Mouse (Mus musculus) lung, postnatal 25 days (tissue): Measurements from ENCODE around the gene Itm2b.

Source experiments
- DNase-seq: peaks from one replicate; pipeline ENCODE4 v3.0.0; 2022; ENCODE audit warnings: low spot score

The Itm2b gene

DNA sequence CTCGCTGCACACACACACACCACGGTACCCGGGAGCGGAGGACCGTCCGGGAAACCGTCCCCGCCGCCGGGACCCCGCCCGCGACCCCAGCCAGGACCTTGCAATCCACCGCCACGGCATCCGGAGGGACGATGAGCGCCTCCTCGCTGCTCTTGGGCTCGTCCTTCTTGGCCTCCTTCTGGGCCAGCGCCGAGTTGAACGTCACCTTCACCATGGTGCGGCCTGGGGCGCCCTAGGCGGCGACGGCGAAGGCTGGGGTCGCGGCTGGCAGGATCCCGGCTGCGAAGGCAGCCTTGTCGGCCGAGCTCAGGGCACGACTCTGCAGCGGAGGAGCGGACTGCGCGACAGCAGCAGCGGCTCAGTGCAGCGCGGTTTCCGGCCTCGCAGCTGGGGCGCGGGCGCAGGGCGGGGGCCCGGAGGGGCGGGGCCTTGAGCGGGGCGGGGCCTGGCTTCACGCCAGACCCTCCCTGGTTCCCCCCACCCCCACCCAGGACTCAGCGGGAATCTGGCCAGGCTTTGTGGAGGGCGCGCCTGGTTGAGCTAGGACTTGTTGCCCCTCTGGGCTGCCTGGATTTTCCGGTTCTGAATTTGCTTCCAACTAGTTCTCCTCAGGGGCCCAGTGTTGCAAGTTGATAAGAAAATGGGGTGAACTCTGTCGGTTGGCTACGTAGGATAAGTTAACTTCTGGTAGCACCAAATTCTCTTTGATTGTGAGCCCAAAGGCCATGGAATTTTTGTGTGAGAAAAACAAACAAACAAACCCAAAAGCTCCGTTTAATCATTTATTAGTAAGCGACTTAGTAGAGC, at the start of gene Itm2b:
Itm2b (minus strand) TSS at position 377 of the 807 bp plus-strand sequence.
- peak; percentile 82 for DNase-seq

DNA sequence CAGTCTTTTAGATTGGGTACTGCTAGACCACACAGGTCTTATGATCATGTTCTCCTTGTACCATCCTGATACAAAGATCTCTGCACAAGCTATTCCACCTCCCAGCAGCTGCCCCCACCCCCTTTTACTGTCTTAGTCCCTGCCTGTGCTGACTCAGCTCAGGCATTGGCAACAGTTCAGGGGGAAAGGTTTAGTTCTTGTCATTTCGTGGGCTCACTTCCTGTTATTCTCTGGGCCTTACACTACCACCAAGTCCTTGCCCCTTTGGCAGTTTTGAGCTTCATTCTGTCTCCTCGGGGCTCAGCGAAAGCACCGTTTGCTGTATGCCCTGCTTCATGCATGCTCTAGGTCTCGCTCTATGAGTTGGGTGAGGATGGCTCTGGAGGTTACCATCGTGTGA, 48.4 kb upstream of the Itm2b start:
- DNase-seq, result no peak

DNA sequence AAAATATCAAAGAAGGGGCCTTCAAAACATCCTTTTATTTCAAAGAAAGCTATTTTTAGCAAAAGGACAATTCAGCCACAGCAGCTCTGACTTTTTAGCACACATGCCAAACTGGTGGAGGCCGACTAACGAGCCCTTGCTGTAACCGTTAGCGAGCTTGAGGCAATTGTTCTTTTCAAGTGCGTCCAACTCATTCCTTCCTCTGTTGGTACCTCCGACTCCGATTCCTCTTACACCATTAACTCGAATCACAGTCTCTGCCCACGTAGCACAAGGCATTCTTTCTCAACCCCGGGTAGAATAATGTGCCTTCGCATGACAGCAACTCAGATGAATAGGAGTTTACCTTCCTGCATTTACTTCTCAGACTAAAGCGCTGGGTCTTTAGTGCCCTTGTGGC, 45.5 kb upstream of the Itm2b start:
- DNase-seq, result peak; percentile 12

DNA sequence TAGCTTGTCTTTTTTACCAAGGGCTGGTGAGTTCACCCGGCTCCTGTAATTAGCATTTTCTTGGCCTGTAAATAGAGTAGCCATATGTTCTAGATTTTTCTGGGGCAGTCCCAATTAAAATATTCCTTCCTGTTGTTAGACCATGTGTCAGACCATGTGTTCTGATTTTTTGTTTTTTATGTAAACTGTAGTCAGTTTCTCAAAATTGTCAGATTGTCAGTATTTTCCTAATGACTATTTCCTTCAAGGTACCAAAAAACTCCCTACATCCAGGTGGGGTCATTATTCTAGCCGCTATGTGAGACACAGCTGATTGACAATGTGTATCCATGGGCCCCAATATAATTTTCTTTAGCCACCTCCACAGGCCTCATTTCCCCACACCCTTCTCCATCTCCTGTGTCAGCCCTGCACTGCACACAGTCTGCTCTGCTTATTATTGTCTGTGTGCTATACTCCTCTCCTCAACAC, 40.5 kb upstream of the Itm2b start:
- DNase-seq, result no peak

DNA sequence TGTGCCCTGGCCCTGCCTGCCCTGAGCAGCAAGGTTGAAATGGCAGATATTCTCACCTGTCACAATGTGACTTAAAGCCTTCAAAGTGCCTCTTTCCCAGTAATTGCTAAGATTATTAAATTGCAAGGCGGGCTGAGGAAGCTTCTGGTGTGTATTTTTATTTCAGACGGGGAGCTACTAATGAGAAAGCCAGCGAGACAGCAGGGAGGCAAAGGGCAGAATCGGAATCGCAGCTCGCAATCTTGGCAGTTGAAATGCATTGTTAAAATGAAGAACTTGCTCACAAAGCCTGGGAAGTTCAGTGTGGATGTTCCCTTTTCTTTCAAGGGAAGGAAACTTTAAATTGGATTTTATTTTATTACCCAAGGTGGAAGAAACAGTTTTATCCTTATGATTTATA, 39.9 kb upstream of the Itm2b start:
- no peak for DNase-seq

DNA sequence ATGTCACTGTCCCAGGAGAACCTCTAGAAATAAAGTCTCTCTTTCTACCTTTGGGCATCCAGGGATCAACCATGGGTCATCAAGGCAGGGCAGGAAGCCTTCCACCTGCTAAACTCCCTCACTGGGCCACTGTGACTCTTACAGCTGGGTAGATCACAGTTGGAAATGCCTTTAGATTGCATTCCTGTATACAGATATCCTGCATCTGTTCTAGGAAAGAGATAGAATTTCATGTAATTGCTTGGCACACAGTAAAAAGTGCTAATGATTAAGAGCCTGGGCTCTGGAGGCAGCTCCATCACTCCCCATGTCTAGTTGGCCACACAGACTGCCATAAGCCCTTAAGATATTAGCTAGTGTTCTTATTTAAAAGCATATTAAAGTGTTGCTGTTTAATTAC, 38.5 kb upstream of the Itm2b start:
- DNase-seq, result no peak

DNA sequence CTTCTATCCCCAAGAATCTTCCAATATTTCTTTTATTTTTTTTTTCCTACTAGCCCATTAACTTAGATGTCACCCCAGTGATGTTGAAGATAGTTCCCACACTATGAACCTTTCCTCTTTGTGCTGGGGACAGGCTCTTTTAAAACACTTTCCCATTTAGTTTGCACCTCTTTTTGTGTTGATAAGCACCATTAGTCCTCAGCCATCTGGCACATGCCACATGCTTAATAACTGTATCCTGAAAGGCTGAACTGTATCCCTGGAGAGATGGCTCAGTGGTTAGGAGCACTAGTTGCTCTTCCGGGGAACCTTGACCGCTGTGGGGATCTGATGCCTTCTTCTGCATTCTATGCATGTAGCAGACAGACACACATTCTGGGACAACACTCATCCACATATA, 37.5 kb upstream of the Itm2b start:
- no peak for DNase-seq

DNA sequence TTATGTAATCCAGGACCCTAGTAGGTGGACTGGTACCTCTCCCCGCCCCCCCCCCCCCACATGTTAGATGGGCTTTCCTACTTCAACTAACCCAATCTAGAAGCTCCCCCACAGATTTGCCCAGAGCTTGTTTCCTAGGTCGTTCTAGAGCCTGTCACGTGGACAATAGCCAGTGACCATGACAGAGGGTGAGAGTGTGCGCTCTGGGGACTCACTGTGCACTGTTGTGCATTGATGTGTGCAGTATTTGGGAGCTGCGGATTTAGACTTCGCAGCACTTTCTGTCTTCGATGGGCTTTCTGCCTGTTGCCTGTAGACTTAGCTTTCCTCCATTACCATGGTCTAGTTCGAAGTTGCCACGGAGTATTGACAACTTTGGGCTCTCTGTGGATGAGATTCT, 36.5 kb upstream of the Itm2b start:
- no peak for DNase-seq

DNA sequence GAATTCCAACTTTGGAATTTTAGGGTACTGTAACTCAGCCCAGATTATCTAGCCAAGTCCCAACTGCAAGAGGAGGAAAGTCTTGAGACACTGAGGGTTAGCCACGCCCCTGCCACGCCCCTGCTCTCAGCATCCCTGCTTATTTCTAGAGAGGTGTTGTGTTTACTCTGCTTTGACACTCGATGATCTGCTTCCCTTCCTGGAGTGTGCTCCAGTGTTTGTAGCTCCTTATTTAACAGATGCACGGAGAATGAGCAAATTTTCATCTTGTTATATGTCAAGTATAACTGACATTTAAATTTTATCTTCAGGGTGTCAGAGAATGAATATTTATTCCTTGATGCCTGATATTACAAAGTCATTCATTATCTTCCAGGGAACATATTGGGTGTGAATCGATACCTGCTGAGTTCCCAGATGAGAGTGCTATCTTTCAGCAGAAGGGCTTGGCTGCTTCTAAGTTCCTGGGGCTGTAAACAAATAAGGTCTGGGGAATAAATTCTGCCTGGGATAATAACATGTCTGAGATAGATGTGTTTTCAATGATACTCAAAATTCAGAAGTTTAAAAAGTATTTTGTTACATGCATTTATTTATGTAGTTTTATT, 35.2 kb upstream of the Itm2b start:
- DNase-seq, result no peak

DNA sequence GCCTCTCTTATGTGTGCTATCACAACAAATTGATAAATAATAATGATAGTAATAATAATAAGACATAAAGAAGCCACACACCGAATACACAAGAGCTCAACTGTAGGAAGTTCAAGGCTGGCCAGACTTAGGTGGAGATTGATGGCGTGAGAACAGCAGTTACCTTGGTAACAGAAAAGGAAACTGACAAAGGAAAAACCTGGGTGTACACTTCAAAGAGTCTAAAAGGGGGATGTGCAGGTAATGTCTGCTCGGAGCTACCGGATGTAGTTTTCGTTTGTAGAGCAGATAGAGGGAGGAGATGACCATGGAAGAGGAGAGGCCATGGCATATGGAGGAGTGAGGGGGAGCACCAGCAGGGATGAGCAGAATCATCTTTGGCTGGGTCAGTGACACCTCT, 31.4 kb upstream of the Itm2b start:
- DNase-seq, result no peak

DNA sequence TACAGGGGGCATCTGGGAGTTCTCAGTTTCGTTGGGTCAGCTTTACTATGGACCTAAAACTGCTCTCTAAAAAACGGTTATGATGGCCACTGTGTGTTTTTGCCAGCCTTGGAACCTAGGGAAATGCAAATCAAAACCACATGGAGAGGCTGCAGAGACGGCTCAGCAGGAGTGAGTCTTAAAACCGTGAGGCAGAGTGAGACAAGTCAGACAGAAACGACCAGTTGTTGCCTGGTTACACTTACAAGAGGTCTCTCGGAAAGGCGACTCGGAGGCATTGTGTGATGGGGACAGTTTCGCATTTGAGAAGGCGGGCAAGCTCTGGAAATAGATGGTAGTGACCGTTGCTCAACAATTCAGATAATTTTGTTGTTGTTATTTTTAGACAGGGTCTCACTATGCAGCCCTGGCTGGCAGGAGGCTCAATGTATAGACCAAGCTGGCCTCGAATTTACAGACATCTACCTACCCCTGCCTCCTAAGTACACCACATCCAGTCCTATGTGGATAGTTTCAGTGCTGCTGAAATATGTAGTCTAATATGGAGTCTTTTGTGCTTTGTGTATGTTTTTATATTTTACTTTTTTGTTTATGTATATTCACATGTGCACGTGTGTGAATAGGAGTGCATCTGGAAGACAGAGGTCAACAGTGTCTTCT, 30.4 kb upstream of the Itm2b start:
- DNase-seq, result no peak

DNA sequence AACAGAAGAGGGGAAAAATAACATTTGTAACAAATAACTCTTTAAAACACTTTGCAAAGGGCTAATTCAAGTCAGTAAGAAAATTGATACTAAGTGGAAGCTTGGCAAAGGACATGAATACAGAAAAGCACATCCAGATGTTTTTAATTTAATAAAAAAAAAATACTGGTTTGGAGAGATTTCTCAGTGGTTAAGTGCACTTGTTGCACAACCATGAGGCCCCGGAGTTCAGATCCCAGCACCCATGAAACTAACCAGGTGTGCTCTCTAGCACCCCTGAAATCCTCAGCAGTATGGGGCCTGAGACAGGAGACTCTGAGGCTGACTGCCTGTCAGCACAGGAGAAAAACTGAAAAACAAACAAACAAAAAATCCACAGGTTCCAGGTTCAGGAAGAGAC, 26.6 kb upstream of the Itm2b start:
- DNase-seq, result no peak

DNA sequence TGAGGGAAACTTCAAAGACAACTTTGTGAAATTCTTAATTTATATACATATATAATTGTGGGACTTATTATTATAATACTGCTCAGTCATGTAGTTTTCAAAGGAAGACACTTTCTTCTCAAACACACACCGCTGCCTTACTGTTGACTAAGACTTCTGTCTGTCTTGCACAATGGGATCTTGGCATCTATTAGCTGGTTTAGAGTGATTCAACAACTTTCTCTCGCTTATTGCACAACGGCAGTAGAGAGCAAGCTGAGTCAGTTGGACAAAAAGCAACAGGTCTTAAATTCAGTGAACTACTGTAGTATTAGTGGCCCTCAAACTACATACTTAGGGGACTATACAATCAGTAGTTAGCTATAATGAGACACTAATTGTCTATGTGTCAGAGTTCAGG, 25.0 kb upstream of the Itm2b start:
- DNase-seq, result peak; percentile 81

DNA sequence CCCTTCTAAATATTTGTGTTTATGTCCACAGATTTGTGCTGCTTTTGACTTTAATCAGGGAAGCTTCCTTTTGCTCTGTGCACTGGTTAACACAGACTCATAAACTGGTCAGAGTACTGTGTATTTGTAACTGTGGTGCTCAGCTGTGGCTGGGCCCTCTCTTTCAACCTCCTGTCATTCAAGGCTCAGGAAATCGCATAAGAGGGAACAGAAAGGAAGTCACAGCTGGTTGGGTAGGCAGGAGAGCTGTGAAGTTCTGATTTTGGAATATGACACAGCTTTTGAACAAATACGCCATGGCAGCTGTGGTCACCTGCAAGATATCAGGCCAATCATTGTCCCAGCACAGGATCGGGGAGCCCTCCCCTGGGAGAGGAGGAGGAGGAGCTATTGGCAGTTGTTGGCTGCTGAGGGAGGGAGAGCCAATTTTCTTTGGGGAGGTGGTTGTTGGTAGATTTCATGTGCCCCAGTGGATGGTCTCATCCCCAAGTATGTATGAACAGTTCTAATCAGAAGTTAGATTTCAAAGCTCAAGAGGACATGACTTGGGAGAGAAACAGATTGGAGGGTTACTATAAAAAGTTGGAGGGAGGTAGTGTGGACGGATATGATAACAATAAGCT, 23.2 kb upstream of the Itm2b start:
- no peak for DNase-seq

DNA sequence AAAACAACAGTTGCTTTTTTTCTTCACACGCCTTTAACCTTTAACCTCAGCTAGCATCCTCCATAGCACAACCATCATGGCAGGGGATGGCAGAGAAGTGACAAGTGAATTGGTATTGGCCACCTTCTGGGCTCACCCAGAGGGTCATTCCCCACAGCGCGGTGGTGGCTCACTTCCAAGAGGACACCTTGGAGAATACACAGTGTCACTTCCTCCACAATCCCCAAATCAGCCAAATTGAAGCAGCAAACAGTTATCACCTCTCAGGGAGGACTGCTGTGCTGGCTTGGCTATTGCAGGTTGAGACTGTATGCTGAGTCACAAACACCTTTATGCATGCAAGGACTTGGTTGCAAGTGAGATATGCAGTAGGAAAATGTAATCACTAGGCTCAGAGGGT, 18.9 kb upstream of the Itm2b start:
- no peak for DNase-seq

DNA sequence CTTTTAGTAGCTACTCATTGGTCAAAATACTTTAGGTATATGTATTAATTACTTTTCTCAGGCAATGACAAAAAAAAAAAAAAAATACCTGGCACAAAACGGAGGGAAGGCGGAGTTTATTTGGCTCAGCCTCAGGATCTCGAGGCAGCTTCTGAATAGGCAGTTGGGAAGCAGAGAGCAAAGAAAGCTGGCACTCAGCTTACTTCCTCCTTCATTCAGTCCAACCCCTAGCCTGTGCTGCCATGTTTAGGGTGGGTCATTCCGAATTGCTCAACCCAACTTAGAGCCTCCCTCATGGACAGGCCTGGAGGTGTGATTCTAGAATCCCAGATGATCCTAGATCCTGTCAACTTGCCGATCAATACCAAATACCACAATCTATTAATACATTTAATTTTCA, 18.3 kb upstream of the Itm2b start:
- peak; percentile 53 for DNase-seq

DNA sequence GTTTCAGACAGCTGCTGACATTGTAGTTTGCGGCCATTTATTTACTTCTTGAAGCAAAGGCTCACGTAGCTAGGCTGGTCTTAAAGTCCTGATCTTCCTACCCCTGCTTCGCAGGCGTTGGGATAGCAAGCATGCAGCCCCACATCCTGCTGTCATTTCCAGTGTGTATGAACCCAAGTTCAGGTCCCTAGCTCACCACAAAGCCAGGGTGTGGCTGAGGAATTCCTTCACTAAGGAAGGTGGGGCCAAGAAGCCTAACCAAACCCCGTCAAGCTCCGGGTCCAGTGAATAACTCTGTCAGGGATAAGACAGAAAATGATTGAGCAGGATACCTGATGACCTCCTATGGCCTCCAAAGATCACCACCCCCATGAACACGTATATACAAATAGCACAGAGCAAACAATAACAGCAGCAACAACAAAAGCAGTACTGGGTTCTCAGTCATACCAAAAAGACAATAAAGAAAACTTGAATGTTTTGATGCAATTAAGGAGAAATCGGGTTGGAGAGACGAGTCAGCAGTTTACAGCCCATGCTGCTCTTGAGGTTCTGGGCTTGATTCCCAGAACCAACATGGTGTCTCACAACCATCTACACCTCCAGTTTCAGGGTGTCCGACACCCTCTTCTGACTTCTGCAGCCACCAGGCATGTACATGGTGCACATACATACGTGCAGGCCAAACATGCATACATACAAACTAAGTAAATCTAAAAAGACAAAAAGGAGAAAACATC, 17.4 kb upstream of the Itm2b start:
- no peak for DNase-seq

DNA sequence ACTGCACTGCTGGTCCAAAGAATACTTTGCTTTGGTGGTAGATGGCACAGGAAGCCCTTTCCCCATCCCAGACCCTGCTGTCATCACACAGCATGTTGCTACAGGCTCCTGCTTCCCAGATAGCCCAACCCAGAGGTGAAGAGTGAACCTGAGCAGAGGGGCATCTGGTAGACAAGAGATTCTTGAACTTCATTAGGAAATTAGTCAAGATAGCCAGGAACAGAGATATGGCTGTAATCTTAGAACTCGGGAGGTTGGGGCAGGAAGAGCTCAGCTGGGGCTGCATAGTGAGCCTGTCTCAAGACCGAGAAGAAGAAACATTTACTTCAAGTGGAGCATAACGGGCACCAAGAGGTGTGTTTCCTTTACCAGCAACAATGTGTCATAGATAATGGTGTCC, 16.3 kb upstream of the Itm2b start:
- DNase-seq, result no peak

DNA sequence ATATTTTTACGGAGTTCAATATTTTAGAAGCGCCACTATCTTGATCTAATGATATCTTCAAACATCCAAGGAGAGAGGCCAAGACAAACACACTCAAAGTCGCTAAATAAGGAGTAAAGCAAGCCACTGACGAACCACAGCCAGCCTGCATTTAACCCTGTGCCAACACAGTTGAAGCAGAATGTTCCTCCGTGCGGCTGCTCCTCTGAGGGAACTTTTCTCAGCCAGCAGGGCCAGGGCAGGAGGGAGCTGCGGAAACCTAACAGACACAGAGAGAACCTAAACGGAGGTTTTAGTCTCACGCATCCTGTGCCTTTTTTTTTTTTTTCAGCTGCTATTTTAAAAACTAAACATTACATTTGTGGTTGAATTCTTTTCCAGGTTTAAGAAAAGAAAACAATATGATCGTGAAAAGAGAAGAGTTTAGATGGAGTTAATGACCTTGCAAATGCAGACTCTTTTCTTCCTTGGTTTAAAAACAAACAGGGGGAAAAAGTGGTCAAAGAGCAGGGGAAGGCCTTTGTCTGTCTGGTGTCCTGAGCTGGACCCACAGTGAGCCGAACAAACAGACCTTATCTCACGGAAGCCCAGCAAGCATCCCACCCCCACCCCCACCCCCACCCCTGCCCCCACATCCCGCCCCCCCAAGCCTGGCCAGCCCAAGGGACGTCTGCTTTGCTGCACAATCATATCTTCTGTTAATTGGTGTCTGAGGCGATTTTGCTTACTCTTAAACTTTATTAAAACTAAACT, 15.0 kb upstream of the Itm2b start:
- DNase-seq, result peak; percentile 48

DNA sequence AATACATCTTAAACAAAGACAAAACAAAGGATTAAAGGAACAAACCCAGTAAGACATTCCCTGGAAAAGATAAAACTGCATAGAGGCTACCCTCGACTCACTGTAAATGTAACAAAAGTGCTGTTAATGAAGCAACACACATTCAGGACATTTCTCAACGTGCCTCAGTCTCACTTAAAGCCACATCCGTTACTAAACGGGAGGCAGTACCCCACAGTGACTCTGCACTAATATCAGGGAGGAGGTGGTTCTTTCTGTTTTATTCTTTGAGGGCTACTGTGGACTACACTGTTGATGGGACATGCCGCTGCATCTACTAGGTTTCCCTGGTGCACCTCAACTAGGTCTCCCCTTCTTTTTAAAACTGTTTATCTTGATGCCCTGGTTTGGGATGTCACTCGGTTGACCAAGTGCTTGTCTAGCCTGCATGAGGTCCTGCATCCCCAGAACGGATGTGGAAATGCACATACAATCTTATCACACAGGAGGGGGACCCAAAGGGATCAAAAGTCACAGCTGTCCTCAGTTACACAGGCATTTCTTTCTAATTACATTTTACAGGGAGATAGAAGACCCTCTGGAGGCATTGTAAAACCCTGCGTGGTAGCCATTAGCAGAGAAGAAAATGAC, 13.4 kb upstream of the Itm2b start:
- DNase-seq, result no peak

DNA sequence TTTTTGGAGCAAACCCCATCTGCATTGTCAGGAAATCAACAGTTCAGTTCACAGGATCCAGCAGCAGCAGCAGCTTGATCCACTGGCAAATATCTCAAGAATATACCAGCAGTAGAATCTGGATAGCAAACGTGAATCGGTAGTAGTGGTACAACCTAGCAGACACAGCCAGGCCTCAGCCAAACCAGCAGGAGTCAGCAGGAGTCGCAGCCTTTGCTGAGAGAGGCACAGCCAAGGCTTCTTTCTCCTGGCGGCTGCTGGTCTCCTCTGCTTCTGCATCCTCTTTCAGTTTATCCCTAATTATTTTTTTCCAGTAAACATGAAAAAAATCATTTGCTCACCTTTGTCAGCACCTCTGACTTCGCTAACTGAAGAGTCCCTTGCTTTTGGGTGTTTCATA, 10.7 kb upstream of the Itm2b start:
- no peak for DNase-seq
